Mouse (Mus musculus) ovary, adult 2 months (tissue): ENCODE data around the gene Ccdc66. TPM values are rescaled to one million over a fixed set of nuclear protein-coding genes. Genes with fewer than 3 reads are reported as not detected.

Experiments used
- polyA plus RNA-seq: library from polyadenylated mRNA; depleted of rRNA; stranded (reverse); fragments of >200 nt; gene quantifications from 2 replicates; pipeline ENCODE4 v1.2.3, GENCODE M21; 2012; rRNA removed

Gene Ccdc66
- polyA plus RNA-seq = 1.0 TPM in 2 replicates

DNA sequence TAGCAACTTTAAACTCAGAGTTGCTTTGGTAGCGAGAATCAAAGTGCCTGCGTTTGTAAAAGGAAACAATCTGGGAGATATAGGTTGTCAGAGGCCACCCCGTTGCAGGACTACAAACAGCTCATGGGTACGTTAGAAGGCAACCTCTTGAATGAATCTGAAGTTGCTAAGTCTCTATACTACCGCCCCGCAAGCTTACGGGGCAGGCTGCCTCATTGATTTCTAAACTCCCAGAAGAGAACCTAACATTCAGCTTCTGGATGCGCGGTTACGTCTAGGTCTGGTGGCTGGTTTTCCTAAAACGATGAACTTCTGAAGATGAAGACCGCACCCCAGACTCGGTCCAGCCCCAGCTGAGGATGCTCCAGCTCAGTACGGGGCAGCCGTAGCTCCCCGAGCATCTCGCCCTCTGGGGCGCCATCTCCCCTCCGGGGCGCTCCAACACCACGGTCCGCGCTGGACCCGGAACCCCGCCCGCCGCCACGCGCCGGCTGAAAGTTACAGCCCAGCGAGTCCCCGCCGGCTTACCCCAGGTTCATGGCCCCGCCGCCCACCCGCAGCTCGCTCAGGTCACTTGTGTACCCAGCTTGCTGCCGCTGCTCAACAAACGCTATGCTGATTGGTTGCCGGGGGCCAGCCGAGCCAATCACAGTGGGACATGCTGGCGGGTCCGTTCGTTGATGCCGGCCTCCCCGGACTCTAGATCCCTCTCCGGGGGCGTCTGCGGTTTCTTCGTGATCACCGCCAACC is at the start of gene Ccdc66:
Ccdc66 (minus strand) TSS at position 567 of the 750 bp plus-strand sequence.

Other genes with a start within 250 kb of the Ccdc66 start
- gene Fam208a, start 79.6 kb downstream of the Ccdc66 start, polyA plus RNA-seq = 3.0 and 3.8 TPM in 2 replicates
- 0.44 and 0.50 TPM in 2 replicates for gene Erc2, start 114.0 kb upstream of the Ccdc66 start, polyA plus RNA-seq